Mouse (Mus musculus) kidney, adult 9 months (tissue): ENCODE measurements around the gene Kcnh1.

ENCODE experiments used
- DNase-seq: peaks from one replicate; pipeline ENCODE4 v3.0.0; 2022

Kcnh1 gene

GRCm38 (mm10) chr1:192421377-192422166 is 231.0 kb downstream of the Kcnh1 start:
- no peak for DNase-seq

GRCm38 (mm10) chr1:192431423-192431822 is 240.8 kb downstream of the Kcnh1 start:
- DNase-seq: no peak

GRCm38 (mm10) chr1:192435503-192435902 is 244.9 kb downstream of the Kcnh1 start:
- no peak for DNase-seq

- no peak for DNase-seq
These were observed 248.7 kb downstream of the Kcnh1 start for GRCm38 (mm10) chr1:192439151-192439837.

- DNase-seq: no peak
These were observed 252.3 kb downstream of the Kcnh1 start for GRCm38 (mm10) chr1:192442772-192443445.

- no peak for DNase-seq
These were observed 253.6 kb downstream of the Kcnh1 start for GRCm38 (mm10) chr1:192443998-192444657.

- DNase-seq: peak; percentile 86
These were observed 254.3 kb downstream of the Kcnh1 start for GRCm38 (mm10) chr1:192444658-192445447.

- DNase-seq: no peak
These were observed 255.6 kb downstream of the Kcnh1 start for GRCm38 (mm10) chr1:192446158-192446557.

GRCm38 (mm10) chr1:192447666-192448065 is 257.1 kb downstream of the Kcnh1 start:
- peak; percentile 61 for DNase-seq

GRCm38 (mm10) chr1:192448512-192448911 is 257.9 kb downstream of the Kcnh1 start:
- DNase-seq: peak; percentile 42

- peak; percentile 46 for DNase-seq
These were observed 259.2 kb downstream of the Kcnh1 start for GRCm38 (mm10) chr1:192449572-192450351.

GRCm38 (mm10) chr1:192450425-192450824 is 259.9 kb downstream of the Kcnh1 start:
- no peak for DNase-seq

GRCm38 (mm10) chr1:192451722-192452121 is 261.1 kb downstream of the Kcnh1 start:
- DNase-seq: no peak

- no peak for DNase-seq
These were observed 263.9 kb downstream of the Kcnh1 start for GRCm38 (mm10) chr1:192454501-192454900.

GRCm38 (mm10) chr1:192454981-192455380 is 264.4 kb downstream of the Kcnh1 start:
- DNase-seq: peak; percentile 31

- DNase-seq: no peak
These were observed 266.5 kb downstream of the Kcnh1 start for GRCm38 (mm10) chr1:192457037-192457436.

GRCm38 (mm10) chr1:192457526-192458206 is 267.1 kb downstream of the Kcnh1 start:
- DNase-seq: no peak

- no peak for DNase-seq
These were observed 273.2 kb downstream of the Kcnh1 start for GRCm38 (mm10) chr1:192463732-192464131.

- DNase-seq: no peak
These were observed 281.8 kb downstream of the Kcnh1 start for GRCm38 (mm10) chr1:192472366-192472765.

- DNase-seq: no peak
These were observed 282.6 kb downstream of the Kcnh1 start for GRCm38 (mm10) chr1:192473134-192473533.

GRCm38 (mm10) chr1:192476704-192477103 is 286.1 kb downstream of the Kcnh1 start:
- no peak for DNase-seq
